Mouse (Mus musculus): ENCODE measurements around the gene Aldh16a1.

GRCm38 (mm10) chr7:45180896-45181477 lies 26.6 kb upstream of the Aldh16a1 start, which contains the start of gene Pth2:
- TF ChIP-seq CTCF (IDR thresholded peaks at IDR 0.05; ENCODE audit: low read depth) (no peak), EP300 (IDR thresholded peaks at IDR 0.05; ENCODE audit: low read depth) (no peak)
